Mouse (Mus musculus) cerebellum, postnatal 4 days (tissue): ENCODE measurements around the gene Gmds.
A peak's percentile ranks its signal among the peaks of the same experiment; 100 is the strongest.

Source experiments
- DNase-seq, 2 experiments: peaks; one replicate each; pipeline ENCODE4 v3.0.0; 2022; ENCODE audit warnings: low spot score in 2 of 2, mixed read lengths in 1 of 2

Gene Gmds

DNA sequence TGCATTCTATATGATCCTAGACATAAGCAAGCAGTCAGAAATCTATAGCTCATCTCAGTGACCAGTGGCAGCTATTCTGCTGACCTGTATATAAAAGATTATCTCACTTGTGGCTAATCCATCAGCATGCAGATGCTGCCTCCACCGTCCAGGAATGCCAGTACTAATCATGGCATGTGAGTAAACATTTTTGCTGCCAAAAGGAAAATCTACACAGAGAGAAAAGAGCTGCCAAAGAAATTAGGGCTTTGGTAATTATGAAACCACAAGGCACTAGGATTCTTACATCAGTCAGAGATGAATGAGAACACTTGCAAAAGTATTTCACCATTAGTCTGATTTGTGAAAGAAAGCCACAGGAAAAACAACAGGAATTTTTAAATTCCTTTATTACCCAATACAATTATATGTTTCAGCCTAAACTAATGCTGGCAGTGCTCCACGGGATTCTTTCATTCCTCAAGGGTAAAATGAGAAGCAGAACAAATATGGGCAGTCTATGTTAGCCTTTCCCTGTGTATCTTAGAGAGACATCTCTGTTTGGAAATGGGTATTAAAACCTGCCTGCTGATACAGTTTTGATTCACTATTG, 71.3 kb downstream of the Gmds start:
- no peak for DNase-seq

GRCm38 (mm10) chr13:32266721-32267120, 71.8 kb downstream of the Gmds start:
- no peak for DNase-seq

DNA sequence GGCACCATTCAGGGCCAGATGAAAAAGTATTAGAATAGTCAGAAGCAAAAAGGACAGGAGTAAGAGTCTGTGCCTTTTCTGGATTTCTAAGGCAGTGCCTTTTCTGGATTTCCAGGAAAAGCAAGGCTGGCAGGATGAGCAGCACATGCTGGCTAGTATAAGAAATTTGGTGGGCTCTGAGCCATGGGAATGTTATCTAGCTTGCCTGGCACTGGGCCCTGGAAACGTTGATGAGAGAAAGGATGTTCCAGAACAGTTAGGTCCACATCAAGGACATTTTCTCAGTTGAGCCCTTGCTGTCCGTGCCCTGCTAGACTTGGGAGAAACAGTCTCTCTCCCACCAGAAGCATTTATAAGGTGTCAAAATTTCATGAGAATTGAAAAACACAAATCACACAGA, 82.4 kb downstream of the Gmds start:
- DNase-seq: no peak

DNA sequence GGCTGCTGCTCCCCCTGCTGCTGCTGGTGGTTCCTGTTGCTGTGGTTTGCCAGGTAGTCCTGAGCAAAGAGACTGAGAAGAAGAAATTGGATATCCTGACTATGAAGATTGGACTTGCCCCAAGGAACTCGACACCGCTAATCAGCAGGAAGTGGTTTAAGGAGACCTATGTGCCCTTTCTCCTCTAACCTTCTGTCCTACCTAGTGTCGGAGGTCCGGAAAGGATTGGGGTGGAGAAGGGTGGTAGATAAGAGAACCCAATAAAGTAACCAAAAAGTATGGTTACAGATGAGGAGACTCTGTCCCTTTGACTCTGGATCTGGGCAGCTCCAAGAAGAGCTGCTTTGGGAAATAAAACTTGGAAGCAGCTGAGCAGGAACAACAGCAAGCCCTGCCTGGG, 86.3 kb downstream of the Gmds start:
- no peak for DNase-seq

DNA sequence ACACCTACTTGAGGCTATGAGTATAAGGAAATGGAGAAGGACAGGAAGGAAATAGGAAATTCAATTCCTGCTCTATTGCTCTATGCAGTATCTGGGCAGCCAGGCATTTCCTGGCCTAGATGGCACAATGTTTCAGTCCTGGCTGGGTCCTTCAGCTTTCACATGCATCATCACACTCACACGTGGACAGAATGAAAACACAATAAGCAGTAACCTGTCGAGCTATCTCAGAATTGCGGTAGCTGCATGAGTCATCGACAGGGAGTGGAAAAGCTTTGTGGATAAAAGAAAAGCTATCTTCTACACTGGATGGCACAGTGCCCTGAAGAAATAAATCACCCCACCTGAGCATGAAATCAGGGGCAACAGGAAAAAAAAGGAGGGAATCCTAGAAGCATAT, 96.3 kb downstream of the Gmds start:
- DNase-seq: no peak

GRCm38 (mm10) chr13:32236269-32236678, 102.3 kb downstream of the Gmds start:
- DNase-seq: no peak

DNA sequence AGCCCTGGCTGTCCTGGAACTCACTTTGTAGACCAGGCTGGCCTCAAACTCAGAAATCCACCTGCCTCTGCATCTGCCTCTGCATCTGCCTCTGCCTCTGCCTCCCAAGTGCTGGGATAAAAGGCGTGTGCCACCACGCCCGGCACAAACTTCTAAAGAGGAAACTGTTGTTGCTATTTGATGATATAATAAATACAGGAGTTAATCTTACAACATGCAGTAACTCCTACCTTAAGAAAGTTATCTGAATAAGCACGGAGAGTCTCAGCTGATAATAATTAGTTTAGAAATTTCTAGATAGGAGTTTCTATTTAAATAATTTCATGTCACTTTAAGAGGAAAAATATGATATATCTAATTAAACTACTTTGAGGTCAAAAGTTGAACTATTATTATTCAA, 103.5 kb downstream of the Gmds start:
- DNase-seq: no peak

DNA sequence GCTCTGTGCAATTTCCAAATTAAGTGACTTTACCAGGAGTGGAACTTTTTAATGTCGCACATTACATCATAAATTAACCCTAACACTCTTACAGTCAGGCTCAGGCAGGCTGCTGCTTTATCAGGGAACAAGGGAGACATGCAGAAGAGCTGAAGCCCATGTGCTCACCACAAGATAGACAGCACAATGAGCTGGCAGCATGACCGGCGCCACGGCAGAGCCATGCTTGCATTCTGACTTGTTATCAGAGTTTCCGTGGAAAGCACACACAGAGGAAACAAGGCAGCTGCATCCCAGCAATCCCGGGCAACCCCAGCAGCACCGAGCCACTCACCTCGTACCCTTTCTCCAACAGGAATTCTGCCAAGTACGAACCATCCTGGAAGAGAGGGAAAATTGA, 104.5 kb downstream of the Gmds start:
- no peak for DNase-seq

DNA sequence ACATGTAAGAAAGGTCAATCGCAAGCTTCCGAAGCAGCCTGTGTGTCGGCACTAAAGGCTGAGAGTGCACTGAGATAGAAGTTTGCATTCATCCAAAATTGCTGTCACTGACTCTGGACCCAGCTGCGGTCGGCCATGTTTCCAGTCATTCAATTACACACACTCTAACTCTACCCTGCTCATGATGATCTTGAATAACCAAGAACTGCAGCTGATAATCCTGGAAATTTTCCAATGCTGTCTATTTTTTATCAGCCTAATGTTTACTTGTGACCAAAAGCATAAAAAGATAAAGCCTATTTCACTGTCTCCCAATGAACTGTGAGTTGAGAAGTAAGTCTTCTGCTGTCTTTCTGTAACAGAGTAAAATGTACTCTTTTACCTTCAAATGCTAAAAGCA, 106.1 kb downstream of the Gmds start:
- no peak for DNase-seq

DNA sequence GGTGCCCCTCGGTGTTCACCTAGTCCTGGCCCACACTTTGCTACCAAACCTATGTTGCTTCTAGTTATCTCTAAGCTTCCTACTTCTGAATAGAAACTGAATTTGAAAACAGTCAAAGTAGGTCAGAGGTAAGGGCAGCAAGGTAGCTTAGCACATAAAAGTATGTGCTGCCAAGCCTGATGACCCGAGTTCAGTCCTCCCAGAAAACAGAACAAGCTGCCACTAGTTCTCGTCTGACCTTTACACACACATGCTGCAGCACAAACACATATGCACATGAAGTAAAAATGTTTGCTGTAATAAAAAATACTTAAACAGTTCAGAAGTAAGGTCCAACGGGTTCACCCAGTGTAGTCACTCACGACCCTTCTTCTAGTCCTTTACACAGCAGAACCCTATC, 106.6 kb downstream of the Gmds start:
- no peak for DNase-seq

DNA sequence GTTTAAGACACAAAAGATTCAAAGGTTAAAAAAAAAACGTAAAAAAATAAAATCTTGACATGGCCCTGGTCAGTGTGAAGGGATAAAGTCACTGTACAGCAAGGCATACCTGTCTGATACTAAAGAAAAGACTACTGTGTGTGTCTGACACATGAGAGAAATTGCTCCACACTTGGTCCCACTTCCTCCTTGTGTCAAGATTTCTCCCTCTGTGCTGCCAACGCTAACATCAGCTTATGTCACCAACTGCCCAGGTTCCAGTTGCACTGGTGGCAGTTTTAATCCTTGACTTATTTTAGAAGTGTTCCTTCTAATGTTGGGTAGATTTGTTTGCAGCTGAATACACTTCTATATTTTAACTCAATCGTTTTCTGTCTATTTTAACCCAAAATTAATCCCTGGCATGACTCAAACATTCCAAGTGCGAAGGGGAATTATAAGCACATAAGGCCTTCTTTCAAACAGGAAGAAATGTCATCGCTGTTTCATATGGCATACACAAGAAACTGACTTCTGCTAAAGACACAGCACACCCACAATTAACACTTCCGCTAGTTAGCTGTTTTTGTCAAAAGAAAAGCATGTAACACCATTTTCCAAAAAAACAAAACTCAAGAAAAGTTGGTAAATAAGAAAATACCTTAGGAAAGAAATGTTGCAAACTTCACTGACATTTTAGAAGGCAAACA, 110.5 kb downstream of the Gmds start:
- no peak for DNase-seq

DNA sequence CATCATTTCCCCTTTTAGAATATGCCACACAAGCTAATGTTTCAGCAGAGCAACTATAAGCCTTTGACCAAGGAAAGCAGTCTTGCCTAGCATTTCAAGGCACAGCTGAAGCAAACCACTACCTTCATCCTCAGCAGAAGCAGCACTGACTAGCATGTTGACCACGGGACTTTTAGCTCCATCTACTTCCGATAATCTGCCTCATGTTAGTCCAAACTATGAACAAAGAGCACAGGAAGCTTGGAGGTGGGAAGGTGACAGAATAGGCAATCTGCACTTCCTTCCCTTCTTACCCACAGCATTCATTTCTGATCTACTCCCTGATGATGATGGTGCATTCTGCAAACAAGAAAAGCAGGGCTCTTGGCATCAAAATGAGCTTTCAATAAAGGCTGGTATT, 120.9 kb downstream of the Gmds start:
- no peak for DNase-seq

- DNase-seq: peak in 1 of 2 experiments; percentile 14
These were observed 124.7 kb downstream of the Gmds start for GRCm38 (mm10) chr13:32213702-32214452.

DNA sequence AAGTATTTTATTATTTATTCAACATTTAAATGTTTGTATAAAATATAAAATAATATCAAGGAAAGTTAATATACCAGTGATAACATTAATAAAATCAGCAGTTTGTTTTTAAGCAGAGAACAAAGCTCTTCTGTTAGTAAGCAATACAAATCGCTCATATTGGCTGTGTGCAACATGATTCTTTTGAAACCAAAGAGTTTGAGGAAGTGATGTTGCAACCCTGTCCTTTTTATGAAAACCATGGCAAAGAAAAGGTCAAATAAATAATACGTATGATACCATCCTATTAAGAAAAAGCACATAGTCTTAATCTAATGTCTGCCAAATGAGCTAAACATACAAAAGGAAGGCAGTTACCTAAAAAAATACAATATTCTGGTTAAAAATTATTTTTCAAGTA, 126.4 kb downstream of the Gmds start:
- DNase-seq: no peak

GRCm38 (mm10) chr13:32207172-32207908, 131.2 kb downstream of the Gmds start:
- no peak for DNase-seq

DNA sequence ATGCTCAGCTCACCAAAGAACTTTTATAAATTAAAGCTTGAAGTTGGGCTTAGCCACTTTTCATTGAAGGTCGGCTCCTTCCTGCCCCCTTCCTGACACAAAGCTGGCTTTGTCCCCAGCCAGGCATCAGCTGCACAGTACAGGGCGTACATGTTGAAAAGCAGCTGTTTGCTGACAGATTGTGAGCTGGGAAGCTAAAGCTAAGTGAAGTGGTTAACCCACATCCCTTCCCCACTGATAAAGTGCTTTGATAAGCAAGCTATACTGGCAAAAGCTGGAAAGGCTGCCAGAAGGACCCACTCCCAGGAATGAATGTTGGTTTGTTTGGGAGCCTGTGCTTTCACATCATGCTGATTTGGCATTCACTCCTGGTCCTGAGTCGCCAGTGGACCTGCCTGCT, 158.6 kb downstream of the Gmds start:
- no peak for DNase-seq

GRCm38 (mm10) chr13:32178682-32179081, 159.9 kb downstream of the Gmds start:
- DNase-seq: no peak

DNA sequence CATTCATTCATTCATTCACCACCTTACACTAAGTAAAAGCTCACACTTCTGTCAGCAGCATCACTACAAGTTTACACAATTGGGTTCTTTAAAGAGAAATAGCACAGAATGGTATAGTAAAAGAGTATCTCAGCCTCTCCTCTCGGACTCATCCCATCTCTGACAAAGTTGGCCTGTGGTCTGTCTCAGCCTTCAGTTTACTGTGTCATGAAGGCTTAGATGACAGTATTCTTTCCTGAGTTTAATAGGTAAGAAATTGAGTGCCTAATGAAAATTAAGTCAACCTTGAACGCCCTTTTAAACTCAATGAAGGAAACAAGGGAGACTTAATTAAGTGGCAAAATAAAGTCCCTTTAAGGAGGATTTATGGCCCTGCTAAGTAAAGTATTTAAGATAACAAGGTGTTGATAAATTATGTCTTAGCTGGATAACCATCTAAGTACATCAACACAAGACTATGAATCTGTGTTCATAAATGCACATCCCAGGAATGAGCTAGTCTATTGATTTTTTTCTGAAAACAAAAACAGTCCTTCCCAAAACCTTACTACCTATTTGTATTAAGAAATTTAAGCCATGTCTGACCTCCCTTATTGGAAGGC, 160.6 kb downstream of the Gmds start:
- DNase-seq: no peak

GRCm38 (mm10) chr13:32175028-32175427, 163.5 kb downstream of the Gmds start:
- DNase-seq: no peak

GRCm38 (mm10) chr13:32169173-32169572, 169.4 kb downstream of the Gmds start:
- DNase-seq: no peak

- DNase-seq: no peak
These were observed 170.7 kb downstream of the Gmds start for GRCm38 (mm10) chr13:32167806-32168205.

DNA sequence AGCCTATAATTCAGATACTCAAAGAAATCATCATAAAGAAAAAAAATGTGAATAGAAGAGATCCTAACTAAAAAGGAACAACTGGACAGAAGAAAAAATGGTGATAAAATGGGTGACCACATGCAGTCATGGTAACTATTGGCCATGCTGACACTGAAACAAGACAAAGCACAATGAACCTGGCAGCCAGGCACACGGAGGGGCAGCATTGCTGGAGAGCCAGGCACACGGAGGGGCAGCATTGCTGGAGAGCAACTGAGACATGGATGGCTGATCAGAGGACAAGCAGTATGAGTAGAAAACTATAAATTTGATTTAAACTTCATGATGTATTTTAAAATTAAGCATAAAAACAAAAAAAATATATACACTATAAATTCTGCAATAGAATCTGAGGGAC, 173.0 kb downstream of the Gmds start:
- DNase-seq: no peak
